Comparison of ENCODE assay signal across 8 mouse cellular contexts in the genomic region with DNA sequence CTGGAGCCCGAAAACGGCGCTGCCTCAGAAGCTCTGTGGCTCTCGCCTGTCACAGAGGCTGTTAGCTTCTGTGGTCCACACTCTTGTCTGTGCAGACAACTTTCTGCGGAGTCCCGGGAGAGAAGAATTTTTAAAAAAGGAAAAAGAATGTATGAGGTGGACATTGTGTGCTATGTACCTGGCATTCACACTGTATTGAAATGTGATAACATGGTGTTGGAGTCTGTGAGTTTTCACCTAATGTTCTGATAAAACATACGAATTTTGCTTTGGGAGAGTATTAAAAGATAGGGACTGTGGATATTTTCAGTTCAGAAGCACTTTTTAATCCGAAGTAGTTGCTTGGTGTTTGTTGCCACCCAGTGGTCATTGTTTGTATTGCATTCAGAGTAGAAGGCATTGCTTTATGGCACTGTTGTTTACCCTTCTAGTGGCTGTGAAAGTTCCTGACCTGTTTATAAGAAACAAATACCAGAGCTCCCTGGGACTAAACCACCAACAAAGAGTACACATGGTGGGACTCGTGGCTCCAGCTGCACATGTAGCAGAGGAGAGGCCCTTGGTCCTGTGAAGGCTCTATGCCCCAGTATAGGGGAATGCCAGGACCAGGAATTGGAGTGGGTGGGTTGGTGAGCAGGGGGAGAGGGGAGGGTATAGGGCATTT. TPM values are rescaled to one million over a fixed set of nuclear protein-coding genes. Genes with fewer than 3 reads are reported as not detected.
DNase-seq lines count a peak whose midpoint lies in the region; ATAC-seq and TF ChIP-seq lines count a peak whose summit lies in the region.

No protein-coding gene starts in this region.

- TF ChIP-seq CTCF in liver, postnatal 0 days (IDR thresholded peaks at IDR 0.05; ENCODE audit: low read depth), result peak; percentile 91

- peak; percentile 78 for DNase-seq in A20 (ENCODE audit: low read depth, low spot score)
- peak; percentile 56 for DNase-seq in MEL-GATA-1-ER (ENCODE audit: extremely low read depth, low read depth)
- peak; percentile 77 for DNase-seq in cerebellum, adult 8-10 months
- peak; percentile 62 to 83 for DNase-seq in frontal cortex, postnatal 36 days (ENCODE audit: low spot score in 2 of 2)
- DNase-seq in liver, postnatal 0 days, result peak; percentile 61
- DNase-seq in thymus, postnatal 4 days, result peak; percentile 63

- ATAC-seq in kidney, embryonic 15.5 days (replicated peaks; ENCODE audit: low FRiP score), result 0 out of 2 replicates have a peak, but pooled peaks have one; percentile 43
- ATAC-seq in liver, postnatal 0 days, result peak; percentile 36; the same call in 1 of the 2 replicates
- peak; percentile 58; the same call in 1 of the 2 replicates for ATAC-seq in neural tube, embryonic 14.5 days (ENCODE audit: low read depth)

- H3K36me3 ChIP-seq in kidney, embryonic 15.5 days, result no peaks in the 10 kb centered on the region
- no peaks in the 10 kb centered on the region for H3K36me3 ChIP-seq in liver, postnatal 0 days (replicated peaks; ENCODE audit: insufficient read depth, low read length)
- H3K36me3 ChIP-seq in neural tube, embryonic 14.5 days (ENCODE audit: control insufficient read depth, insufficient read depth, low read length), result no peaks in the 10 kb centered on the region

- TF ChIP-seq EP300 in liver, postnatal 0 days (IDR thresholded peaks at IDR 0.05; ENCODE audit: low read depth), result no peak

- H3K4me3 ChIP-seq in kidney, embryonic 15.5 days (replicated peaks), result no peak overlapping the region
- no peak overlapping the region for H3K4me3 ChIP-seq in liver, postnatal 0 days (ENCODE audit: low read depth, low read length)
- H3K4me3 ChIP-seq in neural tube, embryonic 14.5 days (ENCODE audit: low read depth, low read length), result no peak overlapping the region

- WGBS in kidney, embryonic 15.5 days, result 57% methylated on average over 9 of the region's 9 CpGs
- 55% methylated on average over 9 of the region's 9 CpGs for WGBS in liver, postnatal 0 days (ENCODE audit: insufficient replicate concordance)
- 63% methylated on average over 9 of the region's 9 CpGs for WGBS in neural tube, embryonic 14.5 days

- no peaks in the 10 kb centered on the region for H3K9me3 ChIP-seq in kidney, embryonic 15.5 days (replicated peaks)
- no peaks in the 10 kb centered on the region for H3K9me3 ChIP-seq in liver, postnatal 0 days (ENCODE audit: low read length)
- H3K9me3 ChIP-seq in neural tube, embryonic 14.5 days (ENCODE audit: control insufficient read depth, low read length), result no peaks in the 10 kb centered on the region

- H3K4me1 ChIP-seq in kidney, embryonic 15.5 days, result no peaks in the 10 kb centered on the region
- H3K4me1 ChIP-seq in liver, postnatal 0 days (ENCODE audit: insufficient read depth), result no peaks in the 10 kb centered on the region
- H3K4me1 ChIP-seq in neural tube, embryonic 14.5 days (ENCODE audit: control insufficient read depth, insufficient read depth, low read length), result no peaks in the 10 kb centered on the region

- no peak overlapping the region for H3K4me2 ChIP-seq in kidney, embryonic 15.5 days
- H3K4me2 ChIP-seq in liver, postnatal 0 days (ENCODE audit: low read depth, low read length), result no peak overlapping the region
- no peak overlapping the region for H3K4me2 ChIP-seq in neural tube, embryonic 14.5 days (ENCODE audit: low read depth, low read length)

- no peak overlapping the region for H3K9ac ChIP-seq in kidney, embryonic 15.5 days
- H3K9ac ChIP-seq in liver, postnatal 0 days (replicated peaks), result no peak overlapping the region
- no peak overlapping the region for H3K9ac ChIP-seq in neural tube, embryonic 14.5 days (replicated peaks; ENCODE audit: low read depth, low read length)

- no peak overlapping the region for H3K27ac ChIP-seq in kidney, embryonic 15.5 days
- no peak overlapping the region for H3K27ac ChIP-seq in liver, postnatal 0 days (ENCODE audit: low read depth)
- H3K27ac ChIP-seq in neural tube, embryonic 14.5 days (ENCODE audit: low read depth, low read length), result no peak overlapping the region

- no peaks in the 10 kb centered on the region for H3K27me3 ChIP-seq in kidney, embryonic 15.5 days
- no peaks in the 10 kb centered on the region for H3K27me3 ChIP-seq in liver, postnatal 0 days (ENCODE audit: insufficient read depth, low read length)
- no peaks in the 10 kb centered on the region for H3K27me3 ChIP-seq in neural tube, embryonic 14.5 days (ENCODE audit: control insufficient read depth, insufficient read depth, low read length)

RNA-seq across cellular contexts. Expression of a gene that starts 47.7 kb away (rescaled TPM):
- 17.1 and 17.3 TPM in 2 replicates for polyA plus RNA-seq in kidney, embryonic 15.5 days (2015; fragmentation: Nextera tagmentation; extraction: Ambion mirVana)
- polyA plus RNA-seq in liver, postnatal 0 days (2015; fragmentation: Nextera tagmentation; extraction: Ambion mirVana), result 4.2 and 4.5 TPM in 2 replicates
- 21.6 and 22.6 TPM in 2 replicates for polyA plus RNA-seq in neural tube, embryonic 14.5 days (2014; fragmentation: Nextera tagmentation; extraction: Ambion mirVana)

RNA-seq across cellular contexts. Expression of a gene that starts 48.2 kb away (rescaled TPM):
- polyA plus RNA-seq in kidney, embryonic 15.5 days (2015; fragmentation: Nextera tagmentation; extraction: Ambion mirVana), result 21.5 and 21.9 TPM in 2 replicates
- 2.6 and 4.4 TPM in 2 replicates for polyA plus RNA-seq in liver, postnatal 0 days (2015; fragmentation: Nextera tagmentation; extraction: Ambion mirVana)
- polyA plus RNA-seq in neural tube, embryonic 14.5 days (2014; fragmentation: Nextera tagmentation; extraction: Ambion mirVana), result 123 and 157 TPM in 2 replicates
